Mouse (Mus musculus): ENCODE data around the gene Wasf2. TPM values are rescaled to one million over a fixed set of nuclear protein-coding genes. Genes with fewer than 3 reads are reported as not detected.

The Wasf2 gene
- polyA plus RNA-seq (2012; rRNA removed), result 163 and 186 TPM in 2 replicates

- H3K4me1 ChIP-seq (replicated peaks; ENCODE audit: control insufficient read depth, insufficient read depth, low read length), result peaks cover 6% of the 10 kb centered on the region
- WGBS, result under 1% methylated on average over 65 of the region's 65 CpGs
- no peaks in the 10 kb centered on the region for H3K27me3 ChIP-seq (ENCODE audit: control insufficient read depth, insufficient read depth, low read length)
- TF ChIP-seq CTCF (IDR thresholded peaks at IDR 0.05; ENCODE audit: borderline replicate concordance, control insufficient read depth, extremely low read depth, insufficient read depth, low read length, poor library complexity) (0 out of 2 replicates have a peak, but pooled peaks have one; percentile 9), POLR2A (IDR thresholded peaks at IDR 0.05; ENCODE audit: control insufficient read depth, extremely low read depth, insufficient read depth, low read length, poor library complexity) (peak; percentile 90)
- peak; percentile 91 for DNase-seq
- H3K4me3 ChIP-seq (ENCODE audit: control insufficient read depth, insufficient read depth, low read length), result peak within 1 kb of the TSS; percentile 81
- peak within 1 kb of the TSS; percentile 90 for H3K27ac ChIP-seq (ENCODE audit: control insufficient read depth, insufficient read depth, low read length)
- no peaks in the 10 kb centered on the region for H3K36me3 ChIP-seq (ENCODE audit: control insufficient read depth, insufficient read depth, low read length)
Measured at GRCm38 (mm10) chr4:133129931-133130889, at the start of gene Wasf2. TSS of gene Wasf2 (plus strand) at chr4:133130505.

GRCm38 (mm10) chr4:133080862-133081261 is 49.4 kb upstream of the Wasf2 start:
- 94% methylated on average over 3 of the region's 3 CpGs for WGBS
- Histone ChIP-seq H3K27ac (ENCODE audit: control insufficient read depth, insufficient read depth, low read length) (no peak overlapping the region), H3K4me3 (ENCODE audit: control insufficient read depth, insufficient read depth, low read length) (no peak overlapping the region), H3K4me1 (replicated peaks; ENCODE audit: control insufficient read depth, insufficient read depth, low read length) (peaks cover 40% of the 10 kb centered on the region), H3K27me3 (ENCODE audit: control insufficient read depth, insufficient read depth, low read length) (no peaks in the 10 kb centered on the region), H3K36me3 (ENCODE audit: control insufficient read depth, insufficient read depth, low read length) (no peaks in the 10 kb centered on the region)
- TF ChIP-seq POLR2A (IDR thresholded peaks at IDR 0.05; ENCODE audit: control insufficient read depth, extremely low read depth, insufficient read depth, low read length, poor library complexity) (no peak), CTCF (IDR thresholded peaks at IDR 0.05; ENCODE audit: borderline replicate concordance, control insufficient read depth, extremely low read depth, insufficient read depth, low read length, poor library complexity) (no peak)
- no peak for DNase-seq

DNA sequence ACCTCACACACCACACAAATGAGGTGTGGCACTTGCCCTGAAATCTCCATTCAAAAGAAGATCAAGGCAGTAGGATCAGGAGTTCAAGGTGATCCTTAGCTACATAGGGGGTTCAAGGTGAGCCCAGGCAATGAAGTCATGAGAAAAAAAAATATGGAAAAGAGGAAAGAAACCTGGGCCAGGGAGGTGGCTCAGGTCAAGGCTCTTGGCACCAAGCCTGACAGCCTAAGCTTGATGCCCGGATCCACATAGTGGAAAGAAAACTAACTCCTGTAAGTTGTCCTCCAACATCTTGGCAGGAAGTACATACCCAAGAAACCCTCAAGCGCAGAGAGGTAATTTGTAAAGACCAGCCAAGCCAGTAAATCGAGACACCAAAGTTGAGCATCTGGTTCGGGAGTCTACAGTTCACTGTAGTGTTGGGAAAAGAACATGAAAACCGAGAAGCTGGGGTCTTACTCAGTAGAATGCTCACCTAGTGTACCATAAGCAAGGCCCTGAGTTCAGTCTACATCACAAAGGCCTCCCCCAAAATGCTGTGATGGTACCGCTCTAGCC is 48.0 kb upstream of the Wasf2 start:
- TF ChIP-seq CTCF (IDR thresholded peaks at IDR 0.05; ENCODE audit: borderline replicate concordance, control insufficient read depth, extremely low read depth, insufficient read depth, low read length, poor library complexity) (no peak), POLR2A (IDR thresholded peaks at IDR 0.05; ENCODE audit: control insufficient read depth, extremely low read depth, insufficient read depth, low read length, poor library complexity) (no peak)
- WGBS, result 88% methylated on average over 6 of the region's 6 CpGs
- Histone ChIP-seq H3K36me3 (ENCODE audit: control insufficient read depth, insufficient read depth, low read length) (no peaks in the 10 kb centered on the region), H3K27me3 (ENCODE audit: control insufficient read depth, insufficient read depth, low read length) (no peaks in the 10 kb centered on the region), H3K4me3 (ENCODE audit: control insufficient read depth, insufficient read depth, low read length) (no peak overlapping the region), H3K4me1 (replicated peaks; ENCODE audit: control insufficient read depth, insufficient read depth, low read length) (peaks cover 54% of the 10 kb centered on the region), H3K27ac (ENCODE audit: control insufficient read depth, insufficient read depth, low read length) (no peak overlapping the region)
- no peak for DNase-seq

DNA sequence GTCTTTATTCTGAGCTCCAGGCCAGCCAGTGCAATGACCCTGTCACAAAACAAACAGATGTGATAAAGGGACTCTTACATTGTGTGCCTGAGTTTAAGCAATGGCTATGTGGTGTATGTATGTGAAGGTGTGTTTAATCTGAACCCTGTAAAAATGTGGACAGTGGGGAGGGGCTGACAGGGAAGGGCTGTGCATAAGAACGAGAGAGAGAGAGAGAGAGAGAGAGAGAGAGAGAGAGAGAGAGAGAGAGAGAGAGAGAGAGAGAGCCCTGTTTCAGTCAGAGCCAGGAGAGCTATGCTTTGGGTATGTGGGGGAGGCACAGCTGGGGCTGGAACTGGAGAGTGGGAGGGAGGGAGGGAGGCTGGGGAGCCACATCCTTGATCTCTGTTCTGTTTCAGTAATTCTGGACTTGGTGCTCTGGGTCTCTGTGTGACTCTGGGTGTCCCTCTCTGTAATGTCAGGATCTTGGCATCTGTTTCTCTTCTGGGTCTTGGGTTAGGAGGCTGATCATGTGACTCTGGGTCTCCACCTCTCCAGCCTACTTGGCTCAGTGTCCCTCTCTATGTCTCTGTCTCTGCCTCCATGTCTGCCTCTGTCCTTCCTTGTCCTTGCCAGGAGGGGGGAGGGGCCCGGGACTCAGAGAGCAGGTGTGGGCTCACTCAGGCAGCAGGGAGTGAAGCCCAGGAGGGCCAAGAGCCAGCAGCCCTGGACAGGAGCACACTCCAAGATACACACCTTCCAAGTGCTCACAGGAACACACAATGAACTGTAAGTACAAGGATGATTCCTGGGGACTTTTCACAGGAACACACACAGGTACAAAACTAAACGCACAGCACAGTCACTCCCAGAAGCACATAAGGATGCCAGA is 46.1 kb upstream of the Wasf2 start:
- H3K36me3 ChIP-seq (ENCODE audit: control insufficient read depth, insufficient read depth, low read length), result no peaks in the 10 kb centered on the region
- H3K4me3 ChIP-seq (ENCODE audit: control insufficient read depth, insufficient read depth, low read length), result no peak overlapping the region
- DNase-seq, result peak; percentile 51
- 14% methylated on average over 3 of the region's 3 CpGs for WGBS
- no peaks in the 10 kb centered on the region for H3K27me3 ChIP-seq (ENCODE audit: control insufficient read depth, insufficient read depth, low read length)
- H3K4me1 ChIP-seq (replicated peaks; ENCODE audit: control insufficient read depth, insufficient read depth, low read length), result peaks cover 59% of the 10 kb centered on the region
- no peak for TF ChIP-seq POLR2A (IDR thresholded peaks at IDR 0.05; ENCODE audit: control insufficient read depth, extremely low read depth, insufficient read depth, low read length, poor library complexity)
- TF ChIP-seq CTCF (IDR thresholded peaks at IDR 0.05; ENCODE audit: borderline replicate concordance, control insufficient read depth, extremely low read depth, insufficient read depth, low read length, poor library complexity), result no peak
- H3K27ac ChIP-seq (ENCODE audit: control insufficient read depth, insufficient read depth, low read length), result peak overlapping the region; percentile 86

DNA sequence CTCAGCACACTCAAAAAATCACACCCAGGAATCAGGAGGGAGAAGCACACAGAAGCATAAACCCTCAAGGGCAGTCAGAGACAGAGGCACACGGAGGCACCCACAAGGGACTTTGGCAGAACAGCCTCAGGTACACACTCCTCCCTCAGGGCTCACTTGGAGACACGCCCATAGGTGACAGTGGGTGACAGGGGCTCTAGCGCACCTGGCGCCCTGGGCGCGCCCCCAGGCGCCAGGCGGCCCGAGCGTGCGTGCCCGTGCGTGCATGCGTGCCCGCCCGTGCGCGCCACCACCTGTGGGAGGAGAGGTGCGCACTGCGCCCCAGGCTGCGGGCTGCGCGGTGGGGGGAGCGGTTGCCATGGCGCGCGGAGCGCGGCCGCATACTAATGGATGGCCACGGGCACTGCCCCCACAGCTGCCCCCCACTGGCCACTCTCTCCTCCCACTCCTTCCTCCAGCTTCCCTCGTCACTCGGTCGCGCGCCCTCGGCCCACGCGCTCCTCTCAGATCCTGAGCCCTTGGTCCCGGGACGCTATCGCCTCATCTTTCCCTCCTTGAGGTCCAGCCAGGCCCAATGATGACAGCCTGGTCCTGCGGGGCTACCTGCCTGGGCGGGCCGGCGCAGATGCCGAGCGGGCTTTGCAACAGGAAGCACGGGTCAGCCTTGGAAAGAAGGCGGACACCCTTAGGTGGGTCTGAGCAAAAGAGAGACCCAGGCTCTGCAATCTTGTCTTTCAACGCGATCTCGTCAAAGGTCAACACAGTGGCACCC is 45.1 kb upstream of the Wasf2 start:
- peak; percentile 82 for DNase-seq
- Histone ChIP-seq H3K27ac (ENCODE audit: control insufficient read depth, insufficient read depth, low read length) (peak overlapping the region; percentile 99), H3K4me1 (replicated peaks; ENCODE audit: control insufficient read depth, insufficient read depth, low read length) (peaks cover 60% of the 10 kb centered on the region), H3K27me3 (ENCODE audit: control insufficient read depth, insufficient read depth, low read length) (no peaks in the 10 kb centered on the region), H3K4me3 (ENCODE audit: control insufficient read depth, insufficient read depth, low read length) (peak overlapping the region; percentile 57), H3K36me3 (ENCODE audit: control insufficient read depth, insufficient read depth, low read length) (no peaks in the 10 kb centered on the region)
- 4% methylated on average over 53 of the region's 53 CpGs for WGBS
- TF ChIP-seq POLR2A (IDR thresholded peaks at IDR 0.05; ENCODE audit: control insufficient read depth, extremely low read depth, insufficient read depth, low read length, poor library complexity), result peak; percentile 91
- peak; percentile 44; the same call in 1 of the 2 replicates for TF ChIP-seq CTCF (IDR thresholded peaks at IDR 0.05; ENCODE audit: borderline replicate concordance, control insufficient read depth, extremely low read depth, insufficient read depth, low read length, poor library complexity)

Data from thymus, adult 2 months (tissue).